ENCODE assay signal across 8 mouse cellular contexts in the genomic region with DNA sequence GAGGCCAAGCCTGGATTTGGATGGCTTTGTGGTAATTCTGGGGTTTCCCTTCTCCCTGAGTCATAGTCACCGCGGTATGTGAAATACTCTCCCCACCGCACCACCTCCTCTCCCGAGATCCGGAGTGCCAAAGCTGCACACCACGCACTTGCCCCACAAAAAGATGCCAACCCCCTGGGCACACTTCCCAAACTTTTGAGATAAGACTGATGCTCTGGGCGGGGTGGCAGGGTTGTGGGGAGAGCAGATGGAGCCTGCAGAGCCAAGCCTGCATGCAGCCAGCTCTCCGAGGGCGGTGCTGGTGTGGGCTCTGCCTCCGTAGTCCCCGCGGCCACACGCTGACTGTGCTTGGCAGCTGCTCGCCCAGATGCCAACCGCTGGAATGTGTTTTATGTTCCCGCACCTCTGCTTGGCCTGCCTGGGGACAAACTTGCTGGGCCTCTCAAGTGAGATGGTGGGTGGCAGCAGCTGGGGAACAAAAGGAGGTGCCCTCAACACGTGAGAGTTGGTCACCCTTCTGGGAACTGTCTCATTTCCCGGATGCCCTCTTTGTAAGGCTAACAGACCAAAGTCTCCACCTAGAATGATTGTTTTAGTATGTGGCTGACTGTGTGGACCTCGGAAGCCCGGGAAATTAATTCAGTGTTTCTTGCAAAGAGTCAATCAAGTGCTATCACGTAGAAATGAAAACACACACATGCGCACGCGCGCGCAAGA.
DNase-seq lines count a peak whose midpoint lies in the region; ATAC-seq and TF ChIP-seq lines count a peak whose summit lies in the region.
"Not testable (repeated sequence)": the region's sequence is repeated elsewhere in the genome, so short reads cannot be mapped to it uniquely, and the experiment has no call there.

No protein-coding gene starts in this region.

- not testable (repeated sequence) for H3K9me3 ChIP-seq in neural tube, embryonic 12.5 days

- ATAC-seq in hematopoietic stem cell, adult 5-6 weeks (replicated peaks in 1 of 2; ENCODE audit: insufficient read depth in 1 of 2, low FRiP score in 2 of 2, low TSS enrichment in 1 of 2, low read depth in 1 of 2, poor library complexity in 2 of 2, severe bottlenecking in 2 of 2) = peak; percentile 92 to 95
- peak; percentile 80 for ATAC-seq in neural tube, embryonic 12.5 days (ENCODE audit: low FRiP score, low read depth)

- not testable (repeated sequence) for H3K4me1 ChIP-seq in lung, adult 2 months (ENCODE audit: control insufficient read depth, insufficient read depth, low read length); neural tube, embryonic 12.5 days

- H3K9ac ChIP-seq in neural tube, embryonic 12.5 days = 0 out of 2 replicates have a peak overlapping the region, but pooled peaks have one; percentile 47

- TF ChIP-seq POLR2A in lung, adult 2 months (IDR thresholded peaks at IDR 0.05; ENCODE audit: borderline replicate concordance, extremely low read depth, low read depth, low read length) = not testable (repeated sequence)

- H3K27me3 ChIP-seq in neural tube, embryonic 12.5 days (replicated peaks) = not testable (repeated sequence)

- not testable (repeated sequence) for H3K36me3 ChIP-seq in neural tube, embryonic 12.5 days

- 22% methylated on average over 26 of the region's 26 CpGs for WGBS in lung, adult 2 months
- WGBS in neural tube, embryonic 12.5 days = 24% methylated on average over 26 of the region's 26 CpGs

- H3K4me3 ChIP-seq in lung, adult 2 months (replicated peaks; ENCODE audit: extremely low read depth, low read depth, low read length) = peak overlapping the region; percentile 49
- H3K4me3 ChIP-seq in neural tube, embryonic 12.5 days = peak overlapping the region; percentile 34

- H3K27ac ChIP-seq in neural tube, embryonic 12.5 days = not testable (repeated sequence)

- peak; percentile 9 to 10 for DNase-seq in CD8-positive naive resting alpha-beta T cell, adult 2 months (ENCODE audit: low read depth in 2 of 2, low spot score in 2 of 2)
- peak; percentile 47 for DNase-seq in c-Kit-positive CD71-negative TER-119-negative erythroid progenitor cells, embryonic 14.5 days (ENCODE audit: low read depth)
- DNase-seq in frontal cortex, postnatal 10 days (ENCODE audit: low spot score in 2 of 2) = peak; percentile 61 to 70
- peak; percentile 27 for DNase-seq in layer of hippocampus, adult 9-10 months (ENCODE audit: low spot score)
- peak; percentile 24 for DNase-seq in lung, adult 2 months
- DNase-seq in telencephalon, adult 2 months (ENCODE audit: low read depth, low spot score) = peak; percentile 81

- H3K4me2 ChIP-seq in neural tube, embryonic 12.5 days (replicated peaks) = peak overlapping the region; percentile 66

- TF ChIP-seq CTCF in lung, adult 2 months (IDR thresholded peaks at IDR 0.05; ENCODE audit: insufficient read depth, low read length) = not testable (repeated sequence)

Comparison
In these comparisons a context has a peak if more than half of its experiments do, and no peak if none do; other contexts are left out.
1. DNase-seq: peak in every context shown above with its lines; median percentile 81 in telencephalon, adult 2 months; 66 in frontal cortex, postnatal 10 days; 47 in c-Kit-positive CD71-negative TER-119-negative erythroid progenitor cells, embryonic 14.5 days; 27 in layer of hippocampus, adult 9-10 months; 24 in lung, adult 2 months; 10 in CD8-positive naive resting alpha-beta T cell, adult 2 months.